Mouse (Mus musculus): Measurements from ENCODE around the gene Fat4. TPM values are rescaled to one million over a fixed set of nuclear protein-coding genes. Genes with fewer than 3 reads are reported as not detected.

Fat4 gene
- total RNA-seq, 2 experiments from 2014 or later: 13.0 to 13.2 TPM

GRCm38 (mm10) chr3:38883676-38884075 is 3.1 kb upstream of the Fat4 start:
- H3K4me3 ChIP-seq: peak overlapping the region; percentile 84; the same call in 1 of the 2 replicates
- DNase-seq (ENCODE audit: extremely low spot score in 1 of 2, low spot score in 2 of 2): no peak
- no peak for TF ChIP-seq CTCF (IDR thresholded peaks at IDR 0.05)

GRCm38 (mm10) chr3:38884276-38884675 is 2.5 kb upstream of the Fat4 start:
- H3K4me3 ChIP-seq: peak overlapping the region; percentile 84

More at GRCm38 (mm10) chr3:38883676-38884075, 3.1 kb upstream of the Fat4 start:
- no peak overlapping the region for H3K27ac ChIP-seq
- intact Hi-C loops (cut with DNase I): loop anchor here (1.0 to 10.0 kb wide), 8 partner anchors 511 to 1637 kb away; no protein-coding TSS in a partner anchor

GRCm38 (mm10) chr3:38884919-38885418 is 1.8 kb upstream of the Fat4 start:
- TF ChIP-seq CTCF (IDR thresholded peaks at IDR 0.05): no peak
- H3K27ac ChIP-seq: peak overlapping the region; percentile 72
- peak; percentile 33 to 35 for DNase-seq (ENCODE audit: extremely low spot score in 1 of 2, low spot score in 2 of 2)
- H3K4me3 ChIP-seq: peak overlapping the region; percentile 84
- intact Hi-C loops (cut with DNase I): loop anchor here (1.0 to 10.0 kb wide), 10 partner anchors 102 to 1636 kb away; no protein-coding TSS in a partner anchor

More at GRCm38 (mm10) chr3:38884276-38884675, 2.5 kb upstream of the Fat4 start:
- H3K27ac ChIP-seq: no peak overlapping the region
- peak; percentile 91 for TF ChIP-seq CTCF (IDR thresholded peaks at IDR 0.05)
- peak; percentile 81 to 87 for DNase-seq (ENCODE audit: extremely low spot score in 1 of 2, low spot score in 2 of 2)
- intact Hi-C loops (cut with DNase I): loop anchor here (1.0 to 10.0 kb wide), 7 partner anchors 511 to 1637 kb away; no protein-coding TSS in a partner anchor

- intact Hi-C loops (cut with DNase I): loop anchor here (2.0 to 10.0 kb wide), 5 partner anchors 102 to 1635 kb away; no protein-coding TSS in a partner anchor
- peak overlapping the region; percentile 84 for H3K4me3 ChIP-seq
- no peak for TF ChIP-seq CTCF (IDR thresholded peaks at IDR 0.05)
- DNase-seq (ENCODE audit: extremely low spot score in 1 of 2, low spot score in 2 of 2): peak; percentile 73 to 81
- H3K27ac ChIP-seq: peak overlapping the region; percentile 72
These were observed 1.2 kb upstream of the Fat4 start for GRCm38 (mm10) chr3:38885481-38886001.

- peak overlapping the region; percentile 84 for H3K4me3 ChIP-seq
- peak overlapping the region; percentile 72 for H3K27ac ChIP-seq
- intact Hi-C loops (cut with DNase I): loop anchor here (5.0 to 10.0 kb wide), 4 partner anchors 101 to 509 kb away; no protein-coding TSS in a partner anchor
- peak; percentile 47 to 50 for DNase-seq (ENCODE audit: extremely low spot score in 1 of 2, low spot score in 2 of 2)
- no peak for TF ChIP-seq CTCF (IDR thresholded peaks at IDR 0.05)
These were observed 499 bp upstream of the Fat4 start for GRCm38 (mm10) chr3:38886061-38886821.

- peak; percentile 64 to 67 for DNase-seq (ENCODE audit: extremely low spot score in 1 of 2, low spot score in 2 of 2)
- H3K4me3 ChIP-seq: peak overlapping the region; percentile 84
- H3K27ac ChIP-seq: peak overlapping the region; percentile 72
- TF ChIP-seq CTCF (IDR thresholded peaks at IDR 0.05): peak; percentile 43
- intact Hi-C loops (cut with DNase I): loop anchor here (5.0 to 10.0 kb wide), 4 partner anchors 100 to 507 kb away; no protein-coding TSS in a partner anchor
These were observed 746 bp downstream of the Fat4 start for GRCm38 (mm10) chr3:38887381-38887991.

GRCm38 (mm10) chr3:38888111-38888510 is 1.4 kb downstream of the Fat4 start:
- DNase-seq (ENCODE audit: extremely low spot score in 1 of 2, low spot score in 2 of 2): peak; percentile 86 to 92
- intact Hi-C loops (cut with DNase I): loop anchor here (2.0 to 10.0 kb wide), 5 partner anchors 99 to 507 kb away; no protein-coding TSS in a partner anchor
- peak overlapping the region; percentile 84 for H3K4me3 ChIP-seq
- H3K27ac ChIP-seq: peak overlapping the region; percentile 72
- peak; percentile 72 for TF ChIP-seq CTCF (IDR thresholded peaks at IDR 0.05)

GRCm38 (mm10) chr3:38892791-38893224 is 6.1 kb downstream of the Fat4 start:
- Histone ChIP-seq H3K27ac (peak overlapping the region; percentile 62), H3K4me3 (peak overlapping the region; percentile 36)
- no peak; the same call in 1 of the 2 replicates for TF ChIP-seq CTCF (IDR thresholded peaks at IDR 0.05)
- intact Hi-C loops (cut with DNase I): no loop called here
- DNase-seq (ENCODE audit: extremely low spot score in 1 of 2, low spot score in 2 of 2): no peak

- Histone ChIP-seq H3K27ac (no peak overlapping the region), H3K4me3 (no peak overlapping the region)
- no peak for DNase-seq (ENCODE audit: extremely low spot score in 1 of 2, low spot score in 2 of 2)
- no peak for TF ChIP-seq CTCF (IDR thresholded peaks at IDR 0.05)
- intact Hi-C loops (cut with DNase I): no loop called here
These were observed 14.1 kb downstream of the Fat4 start for GRCm38 (mm10) chr3:38900839-38901238.

- TF ChIP-seq CTCF (IDR thresholded peaks at IDR 0.05): no peak
- no peak for DNase-seq (ENCODE audit: extremely low spot score in 1 of 2, low spot score in 2 of 2)
- H3K27ac ChIP-seq: no peak overlapping the region; the same call in 1 of the 2 replicates
- intact Hi-C loops (cut with DNase I): no loop called here
- H3K4me3 ChIP-seq: no peak overlapping the region
These were observed 20.1 kb downstream of the Fat4 start for GRCm38 (mm10) chr3:38906832-38907231.

- TF ChIP-seq CTCF (IDR thresholded peaks at IDR 0.05): no peak
- no peak for DNase-seq (ENCODE audit: extremely low spot score in 1 of 2, low spot score in 2 of 2)
- Histone ChIP-seq H3K27ac (no peak overlapping the region), H3K4me3 (no peak overlapping the region)
- intact Hi-C loops (cut with DNase I): no loop called here
These were observed 21.1 kb downstream of the Fat4 start for GRCm38 (mm10) chr3:38907676-38908425.

Data from left cerebral cortex, adult 2 months (tissue).